Comparison of ENCODE assay signal across 23 mouse cellular contexts in genomic region chr1:65422501-65423010, GRCm38 (mm10).
"Had no signal": no experiment of that assay in that cellular context is flagged by ENCODE, and none has a peak within 500 bp of the region (broad histone marks: within the 10 kb centered on the region; RNA-seq: fewer than 3 reads in every experiment).

No protein-coding gene starts in this region.

- H3K4me3 ChIP-seq: gastrocnemius, adult 2 months; heart, embryonic 10.5 days; heart, embryonic 12.5 days; hindbrain, embryonic 10.5 days; hindbrain, embryonic 12.5 days; intestine, embryonic 15.5 days; limb, embryonic 13.5 days; limb, embryonic 15.5 days; liver, embryonic 12.5 days had no signal

- H3K9ac ChIP-seq: heart, embryonic 12.5 days; hindbrain, embryonic 12.5 days; hindbrain, embryonic 14.5 days; intestine, embryonic 15.5 days; limb, embryonic 13.5 days; limb, embryonic 15.5 days; liver, embryonic 12.5 days; liver, embryonic 14.5 days had no signal

- H3K27ac ChIP-seq: gastrocnemius, adult 2 months; heart, embryonic 10.5 days; hindbrain, embryonic 10.5 days; hindbrain, embryonic 12.5 days; hindbrain, embryonic 14.5 days; intestine, embryonic 15.5 days; limb, embryonic 13.5 days; limb, embryonic 15.5 days; liver, embryonic 12.5 days; liver, embryonic 14.5 days had no signal

- H3K36me3 ChIP-seq: heart, embryonic 10.5 days; heart, embryonic 12.5 days; hindbrain, embryonic 10.5 days; hindbrain, embryonic 12.5 days; intestine, embryonic 15.5 days; limb, embryonic 13.5 days; limb, embryonic 15.5 days; liver, embryonic 12.5 days had no signal

- H3K9me3 ChIP-seq: heart, embryonic 10.5 days; heart, embryonic 12.5 days; hindbrain, embryonic 10.5 days; hindbrain, embryonic 12.5 days; intestine, embryonic 15.5 days; limb, embryonic 13.5 days; limb, embryonic 15.5 days; liver, embryonic 12.5 days had no signal

- DNase-seq: gastrocnemius, adult 2 months; gastrocnemius, postnatal 10 days; gastrocnemius, postnatal 25 days; heart, adult 18-20 months; heart, postnatal 10 days; heart, postnatal 4 days; kidney, adult 18-20 months; kidney, adult 8-10 months; kidney, postnatal 10 days; kidney, postnatal 36 days; layer of hippocampus, adult 9-11 months; layer of hippocampus, postnatal 36 days; left cerebral cortex, postnatal 4 days had no signal

- H3K4me1 ChIP-seq: heart, embryonic 10.5 days; heart, embryonic 12.5 days; hindbrain, embryonic 10.5 days; hindbrain, embryonic 12.5 days; intestine, embryonic 15.5 days; limb, embryonic 13.5 days; limb, embryonic 15.5 days; liver, embryonic 12.5 days had no signal
